Mouse (Mus musculus) CH12.LX (cell line): ENCODE measurements around the gene Rin3. TPM values are rescaled to one million over a fixed set of nuclear protein-coding genes. Genes with fewer than 3 reads are reported as not detected.

Experiments used
- DNase-seq: peaks from one replicate; pipeline ENCODE4 v3.0.0-alpha.2; 2013; ENCODE audit errors: extremely low read depth
- H3K27ac ChIP-seq: 2 replicates; pipeline ENCODE4 v1.5.1; 2012; ENCODE audit warnings: low read depth, mild to moderate bottlenecking, control low read depth, moderate library complexity; ENCODE audit not compliant: insufficient read depth
- H3K27me3 ChIP-seq: replicated peaks from 2 replicates; pipeline ENCODE3; 2012; ENCODE audit warnings: inconsistent platforms
- H3K36me3 ChIP-seq, 2 experiments: replicated peaks in 1 of 2; 2 replicates each; pipeline versions ENCODE3 to v1.6.1; 2012; ENCODE audit warnings: inconsistent platforms in 1 of 2, low read length in 1 of 2, mild to moderate bottlenecking in 1 of 2, mixed read lengths in 1 of 2, moderate library complexity in 1 of 2; ENCODE audit not compliant: control insufficient read depth in 1 of 2, insufficient read depth in 1 of 2
- H3K4me1 ChIP-seq, 2 experiments: 2 replicates each; pipeline ENCODE4 v1.6.1; 2012; ENCODE audit warnings: inconsistent platforms in 1 of 2, moderate library complexity in 1 of 2; ENCODE audit not compliant: insufficient read depth in 2 of 2, control insufficient read depth in 1 of 2
- H3K4me2 ChIP-seq: 2 replicates; pipeline ENCODE4 v1.6.1; 2012; ENCODE audit warnings: low read depth, mild to moderate bottlenecking, control low read depth; ENCODE audit not compliant: poor library complexity, insufficient read depth, severe bottlenecking
- H3K4me3 ChIP-seq, 3 experiments: fragments of 150-350 bp in 1 of 3; sonication (generic) in 1 of 3; replicated peaks in 1 of 3; 2 replicates each; pipeline versions ENCODE3 to v1.5.1; 2011 to 2012; ENCODE audit warnings: low read depth in 2 of 3, low read length in 2 of 3, mild to moderate bottlenecking in 2 of 3, moderate library complexity in 2 of 3, control low read depth in 1 of 3, improper control_type of control experiment in 1 of 3, inconsistent platforms in 1 of 3, mixed read lengths in 1 of 3; ENCODE audit not compliant: poor library complexity in 1 of 3
- H3K79me2 ChIP-seq: replicated peaks from 2 replicates; pipeline ENCODE4 v1.6.1; 2012; ENCODE audit warnings: mild to moderate bottlenecking, moderate library complexity; ENCODE audit not compliant: control insufficient read depth, poor library complexity, insufficient read depth, severe bottlenecking; ENCODE audit errors: extremely low read depth
- H3K9ac ChIP-seq: 2 replicates; pipeline ENCODE4 v1.6.1; 2012; ENCODE audit warnings: low read depth, mild to moderate bottlenecking, control low read depth, moderate library complexity; ENCODE audit not compliant: insufficient read depth
- H3K9me3 ChIP-seq: replicated peaks from 2 replicates; pipeline ENCODE3; 2012; ENCODE audit warnings: low read length, inconsistent platforms, mixed read lengths
- BHLHE40 ChIP-seq: IDR thresholded peaks from 2 replicates; pipeline ENCODE4 v1.6.1; 2011; ENCODE audit warnings: mild to moderate bottlenecking, low read depth, low read length, improper control_type of control experiment
- CHD1 ChIP-seq: IDR thresholded peaks from 2 replicates; pipeline ENCODE4 v1.6.1; 2012; ENCODE audit warnings: low read depth, low read length, improper control_type of control experiment, inconsistent platforms
- E2F4 ChIP-seq: IDR thresholded peaks from 2 replicates; pipeline ENCODE4 v1.6.1; 2011; ENCODE audit warnings: low read depth, low read length, improper control_type of control experiment; ENCODE audit not compliant: insufficient replicate concordance
- EP300 ChIP-seq: IDR thresholded peaks from 2 replicates; pipeline ENCODE4 v1.6.1; 2011; ENCODE audit warnings: low read length, improper control_type of control experiment
- ETS1 ChIP-seq: conservative IDR thresholded peaks from 2 replicates; pipeline ENCODE4 v1.6.1; 2012; ENCODE audit warnings: low read depth, mild to moderate bottlenecking, inconsistent platforms, low read length, improper control_type of control experiment, moderate library complexity
- HCFC1 ChIP-seq: IDR thresholded peaks from 2 replicates; pipeline ENCODE4 v1.6.1; 2012; ENCODE audit warnings: low read depth, mild to moderate bottlenecking, inconsistent platforms, low read length, improper control_type of control experiment
- JUN ChIP-seq: IDR thresholded peaks from 2 replicates; pipeline ENCODE4 v1.6.1; 2011; ENCODE audit warnings: low read depth, mild to moderate bottlenecking, low read length, improper control_type of control experiment, moderate library complexity; ENCODE audit not compliant: insufficient read depth
- KAT2A ChIP-seq: IDR thresholded peaks from 2 replicates; pipeline ENCODE4 v1.6.1; 2012; ENCODE audit warnings: low read length, improper control_type of control experiment, inconsistent platforms; ENCODE audit not compliant: insufficient replicate concordance
- MAX ChIP-seq: IDR thresholded peaks from 2 replicates; pipeline ENCODE4 v1.6.1; 2011; ENCODE audit warnings: low read length, improper control_type of control experiment
- MEF2A ChIP-seq: IDR thresholded peaks from 2 replicates; pipeline ENCODE4 v1.6.1; 2014; ENCODE audit warnings: low read depth, mild to moderate bottlenecking, inconsistent platforms, low read length, improper control_type of control experiment, borderline replicate concordance
- MYC ChIP-seq: IDR thresholded peaks from 2 replicates; pipeline ENCODE4 v1.6.1; 2011; ENCODE audit warnings: low read depth, mild to moderate bottlenecking, improper control_type of control experiment, low read length
- POLR2A ChIP-seq: IDR thresholded peaks from 2 replicates; pipeline ENCODE4 v1.6.1; 2011; ENCODE audit warnings: low read depth, mild to moderate bottlenecking, improper control_type of control experiment, low read length
- POLR2AphosphoS2 ChIP-seq: IDR thresholded peaks from 2 replicates; pipeline ENCODE4 v1.6.1; 2011; ENCODE audit warnings: low read depth, low read length, improper control_type of control experiment
- RAD21 ChIP-seq: IDR thresholded peaks from 2 replicates; pipeline ENCODE4 v1.6.1; 2011; ENCODE audit warnings: low read depth, mild to moderate bottlenecking, low read length, improper control_type of control experiment, moderate library complexity
- RCOR1 ChIP-seq: conservative IDR thresholded peaks from 2 replicates; pipeline ENCODE4 v1.6.1; 2012; ENCODE audit warnings: low read depth, mild to moderate bottlenecking, inconsistent platforms, low read length, improper control_type of control experiment
- SMC3 ChIP-seq: IDR thresholded peaks from 2 replicates; pipeline ENCODE4 v1.6.1; 2011; ENCODE audit warnings: low read depth, low read length, improper control_type of control experiment
- TCF12 ChIP-seq: IDR thresholded peaks from 2 replicates; pipeline ENCODE4 v1.6.1; 2014; ENCODE audit warnings: low read depth, mild to moderate bottlenecking, inconsistent platforms, low read length, improper control_type of control experiment
- UBTF ChIP-seq: IDR thresholded peaks from 2 replicates; pipeline ENCODE4 v1.6.1; 2012; ENCODE audit warnings: low read depth, mild to moderate bottlenecking, inconsistent platforms, low read length, improper control_type of control experiment, moderate library complexity
- USF2 ChIP-seq: conservative IDR thresholded peaks from 2 replicates; pipeline ENCODE4 v1.6.1; 2011; ENCODE audit warnings: low read depth, low read length, improper control_type of control experiment
- ZC3H11A ChIP-seq: IDR thresholded peaks from 2 replicates; pipeline ENCODE4 v1.6.1; 2012; ENCODE audit warnings: low read depth, mild to moderate bottlenecking, inconsistent platforms, low read length, improper control_type of control experiment
- ZKSCAN1 ChIP-seq: IDR thresholded peaks from 2 replicates; pipeline ENCODE4 v1.6.1; 2012; ENCODE audit warnings: low read depth, inconsistent platforms, low read length, improper control_type of control experiment, borderline replicate concordance
- dilution Hi-C: fragments of 300-500 bp; cut with MboI; formaldehyde crosslinking; loops from 2 replicates; pipeline ENCODE4 v1.14.3; 2020; ENCODE audit warnings: low sequenced_read_pairs; ENCODE audit not compliant: extremely low pct_unique_long_range_greater_than_20kb, extremely low pct_ligation_motif_present
- in situ Hi-C: fragments of 300-500 bp; cut with MboI; formaldehyde crosslinking; loops from 3 replicates; pipeline ENCODE4 v1.14.3; 2019; ENCODE audit warnings: low sequenced_read_pairs, low pct_ligation_motif_present, low pct_unique_long_range_greater_than_20kb, mixed read lengths
- polyA plus RNA-seq: library from polyadenylated mRNA; unstranded; fragments of >175 nt; gene quantifications from 2 replicates; pipeline ENCODE4 v1.2.1, GENCODE M21; 2012; ENCODE audit warnings: low read depth; ENCODE audit not compliant: insufficient read length
- total RNA-seq, 2 experiments: library from RNA; depleted of rRNA; stranded (reverse); fragments of 300-350 nt in 1 of 2; fragments of >200 nt in 1 of 2; gene quantifications; 2 replicates each; pipeline ENCODE4 v1.2.3; 2012 to 2014

The Rin3 gene
- total and polyA plus RNA-seq, 3 experiments, result 2.4 to 10.0 (median 8.4) TPM

- TF ChIP-seq E2F4 (no peak), ZKSCAN1 (no peak), USF2 (no peak), JUN (no peak), TCF12 (no peak), RAD21 (no peak), POLR2AphosphoS2 (no peak), SMC3 (no peak), KAT2A (no peak), ETS1 (no peak), UBTF (no peak), POLR2A (no peak), ZC3H11A (no peak), MAX (no peak)
- TF ChIP-seq, all 38 proteins: peak for 0
- Histone ChIP-seq H3K9me3 (peaks cover 20% of the 10 kb centered on the region), H3K9ac (no peak overlapping the region), H3K79me2 (no peaks in the 10 kb centered on the region), H3K36me3 (peaks cover 5 to 55% of the 10 kb centered on the region in 2 experiments), H3K4me3 (no peak overlapping the region), H3K4me1 (peaks cover 0 to 13% of the 10 kb centered on the region in 2 experiments; a peak in 2 of 4 replicates), H3K4me2 (no peak overlapping the region), H3K27me3 (no peaks in the 10 kb centered on the region), H3K27ac (no peak overlapping the region)
- dilution Hi-C loops (no loop called here), in situ Hi-C loops (no loop called here)
- DNase-seq, result no peak
Observed at GRCm38 (mm10) chr12:102309099-102309799, 26.4 kb downstream of the Rin3 start.

- Histone ChIP-seq H3K4me3 (no peak overlapping the region), H3K79me2 (no peaks in the 10 kb centered on the region), H3K27ac (no peak overlapping the region), H3K9ac (no peak overlapping the region), H3K36me3 (peaks cover 9 to 60% of the 10 kb centered on the region in 2 experiments), H3K4me1 (peaks cover 0 to 13% of the 10 kb centered on the region in 2 experiments; a peak in 2 of 4 replicates), H3K9me3 (peaks cover 23% of the 10 kb centered on the region), H3K4me2 (no peak overlapping the region), H3K27me3 (no peaks in the 10 kb centered on the region)
- TF ChIP-seq POLR2A (no peak), MEF2A (no peak), CHD1 (no peak), RAD21 (no peak), EP300 (no peak), HCFC1 (no peak), RCOR1 (no peak), MYC (no peak), BHLHE40 (no peak), KAT2A (no peak)
- dilution Hi-C loops, result no loop called here
- in situ Hi-C loops, result no loop called here
- DNase-seq, result no peak
Observed at GRCm38 (mm10) chr12:102309800-102310195, 26.9 kb downstream of the Rin3 start.
